Mouse (Mus musculus): Measurements from ENCODE around the gene Npepps. TPM values are rescaled to one million over a fixed set of nuclear protein-coding genes. Genes with fewer than 3 reads are reported as not detected.
"Not testable (repeated sequence)": the region's sequence is repeated elsewhere in the genome, so short reads cannot be mapped to it uniquely, and the experiment has no call there.

Gene Npepps
- polyA plus RNA-seq, 1 experiment = 37.8 TPM

GRCm38 (mm10) chr11:97192621-97192951 is 87.9 kb downstream of the Npepps start:
- Histone ChIP-seq H3K79me2 (ENCODE audit: control insufficient read depth, insufficient read depth) (peaks cover 40% of the 10 kb centered on the region), H3ac (ENCODE audit: control insufficient read depth, insufficient read length, low read depth) (no peak overlapping the region), H3K4me3 (ENCODE audit: insufficient read depth, poor library complexity, severe bottlenecking) (no peak overlapping the region), H3K36me3 (ENCODE audit: control insufficient read depth, insufficient read depth) (peaks cover 5% of the 10 kb centered on the region), H3K27me3 (ENCODE audit: control insufficient read depth, insufficient read depth, insufficient read length) (no peaks in the 10 kb centered on the region), H3K79me3 (ENCODE audit: low read depth) (peaks cover 12% of the 10 kb centered on the region)
- TF ChIP-seq MYOG (IDR thresholded peaks at IDR 0.05; ENCODE audit: control insufficient read depth, extremely low read depth, insufficient read length) = no peak
- peak; percentile 35 for TF ChIP-seq MAX (IDR thresholded peaks at IDR 0.05)
- no peak for TF ChIP-seq MYOD1 (IDR thresholded peaks at IDR 0.05; ENCODE audit: control insufficient read depth, insufficient read length, low read depth)
- no peak for TF ChIP-seq CTCF (IDR thresholded peaks at IDR 0.05; ENCODE audit: control insufficient read depth, insufficient read depth, insufficient read length)

DNA sequence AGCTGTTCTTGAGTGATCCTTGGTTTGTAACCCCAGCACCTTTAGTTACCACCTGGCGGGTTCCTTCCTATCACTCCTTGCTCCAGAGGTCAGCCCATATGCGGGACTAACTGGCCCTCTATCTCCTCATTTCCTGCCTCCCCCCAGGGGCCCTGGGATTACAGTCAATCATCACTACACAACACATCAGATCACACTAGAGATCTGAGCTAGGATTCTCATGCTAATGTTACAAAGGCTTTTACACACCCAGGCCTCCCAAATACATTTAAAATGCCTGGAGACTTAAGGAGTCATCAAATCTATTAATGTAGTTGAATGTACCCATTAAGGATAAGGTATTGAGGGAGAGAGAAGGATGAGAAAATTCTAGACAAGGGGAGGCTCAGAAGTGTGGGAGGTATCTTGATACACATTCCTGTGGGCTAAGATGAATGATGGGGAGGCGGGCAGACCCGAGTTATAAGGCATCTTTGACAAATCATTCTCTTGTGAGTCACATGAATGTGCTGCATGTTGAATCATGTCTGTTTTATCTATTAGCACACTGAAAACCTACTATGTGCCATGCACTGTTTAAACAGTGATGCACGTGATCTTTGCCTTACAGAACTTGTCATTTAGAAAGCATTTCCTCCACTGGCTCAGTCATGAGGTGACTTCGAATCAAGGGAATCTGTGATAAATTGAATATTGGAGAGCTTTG is 88.4 kb downstream of the Npepps start:
- Histone ChIP-seq H3K79me3 (ENCODE audit: low read depth) (peaks cover 12% of the 10 kb centered on the region), H3ac (ENCODE audit: control insufficient read depth, insufficient read length, low read depth) (no peak overlapping the region), H3K36me3 (ENCODE audit: control insufficient read depth, insufficient read depth) (peaks cover 5% of the 10 kb centered on the region), H3K27me3 (ENCODE audit: control insufficient read depth, insufficient read depth, insufficient read length) (no peaks in the 10 kb centered on the region), H3K79me2 (ENCODE audit: control insufficient read depth, insufficient read depth) (peaks cover 40% of the 10 kb centered on the region), H3K4me3 (ENCODE audit: insufficient read depth, poor library complexity, severe bottlenecking) (no peak overlapping the region)
- TF ChIP-seq CEBPB (IDR thresholded peaks at IDR 0.05; ENCODE audit: low read depth) (peak; percentile 6), USF1 (IDR thresholded peaks at IDR 0.05; ENCODE audit: low read depth) (peak; percentile 81), MAX (IDR thresholded peaks at IDR 0.05) (peak; percentile 64), FOSL1 (IDR thresholded peaks at IDR 0.05; ENCODE audit: insufficient read depth, low read length, poor library complexity, severe bottlenecking) (no peak), CTCF (IDR thresholded peaks at IDR 0.05; ENCODE audit: control insufficient read depth, insufficient read depth, insufficient read length) (no peak), MYOG (IDR thresholded peaks at IDR 0.05; ENCODE audit: control insufficient read depth, extremely low read depth, insufficient read length) (no peak), MYOD1 (IDR thresholded peaks at IDR 0.05; ENCODE audit: control insufficient read depth, insufficient read length, low read depth) (no peak)

DNA sequence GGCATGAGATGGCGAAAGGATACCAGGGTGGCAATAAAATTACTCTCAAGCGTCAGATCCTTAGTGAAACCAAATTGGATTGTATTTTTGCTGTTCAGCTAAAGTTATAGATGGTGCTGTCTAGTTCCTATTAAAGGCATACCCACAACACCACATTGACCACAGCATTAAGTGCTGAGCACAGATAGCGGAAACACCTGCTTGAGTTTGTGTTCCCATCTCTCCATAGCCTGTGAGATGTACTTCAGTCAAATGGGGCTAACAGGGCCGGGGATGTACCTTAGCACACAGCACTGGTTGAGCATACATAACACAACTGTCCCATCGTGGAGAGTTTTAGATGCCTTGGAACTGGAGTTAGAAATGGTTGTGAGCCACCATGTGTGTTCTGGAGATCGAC is 89.4 kb downstream of the Npepps start:
- H3K36me3 ChIP-seq (ENCODE audit: control insufficient read depth, insufficient read depth) = peaks cover 13% of the 10 kb centered on the region
- peaks cover 20% of the 10 kb centered on the region for H3K79me3 ChIP-seq (ENCODE audit: low read depth)
- H3K79me2 ChIP-seq (ENCODE audit: control insufficient read depth, insufficient read depth) = peaks cover 50% of the 10 kb centered on the region
- no peak overlapping the region for H3ac ChIP-seq (ENCODE audit: control insufficient read depth, insufficient read length, low read depth)
- H3K4me3 ChIP-seq (ENCODE audit: insufficient read depth, poor library complexity, severe bottlenecking) = no peak overlapping the region
- H3K27me3 ChIP-seq (ENCODE audit: control insufficient read depth, insufficient read depth, insufficient read length) = no peaks in the 10 kb centered on the region
- TF ChIP-seq MYOD1 (IDR thresholded peaks at IDR 0.05; ENCODE audit: control insufficient read depth, insufficient read length, low read depth) (no peak), USF1 (IDR thresholded peaks at IDR 0.05; ENCODE audit: low read depth) (no peak), MYOG (IDR thresholded peaks at IDR 0.05; ENCODE audit: control insufficient read depth, extremely low read depth, insufficient read length) (no peak), MAX (IDR thresholded peaks at IDR 0.05) (no peak), CTCF (IDR thresholded peaks at IDR 0.05; ENCODE audit: control insufficient read depth, insufficient read depth, insufficient read length) (no peak), FOSL1 (IDR thresholded peaks at IDR 0.05; ENCODE audit: insufficient read depth, low read length, poor library complexity, severe bottlenecking) (no peak), CEBPB (IDR thresholded peaks at IDR 0.05; ENCODE audit: low read depth) (no peak)

GRCm38 (mm10) chr11:97189645-97190044 is 90.8 kb downstream of the Npepps start:
- Histone ChIP-seq H3K36me3 (ENCODE audit: control insufficient read depth, insufficient read depth) (peaks cover 27% of the 10 kb centered on the region), H3K79me2 (ENCODE audit: control insufficient read depth, insufficient read depth) (peaks cover 64% of the 10 kb centered on the region), H3K79me3 (ENCODE audit: low read depth) (peaks cover 34% of the 10 kb centered on the region)
- not testable (repeated sequence) for H3K27me3 ChIP-seq (ENCODE audit: control insufficient read depth, insufficient read depth, insufficient read length); H3ac ChIP-seq (ENCODE audit: control insufficient read depth, insufficient read length, low read depth); H3K4me3 ChIP-seq (ENCODE audit: insufficient read depth, poor library complexity, severe bottlenecking)

- Histone ChIP-seq H3K27me3 (ENCODE audit: control insufficient read depth, insufficient read depth, insufficient read length) (no peaks in the 10 kb centered on the region), H3K36me3 (ENCODE audit: control insufficient read depth, insufficient read depth) (peaks cover 31% of the 10 kb centered on the region), H3K79me2 (ENCODE audit: control insufficient read depth, insufficient read depth) (peaks cover 68% of the 10 kb centered on the region), H3K79me3 (ENCODE audit: low read depth) (peaks cover 38% of the 10 kb centered on the region), H3K4me3 (ENCODE audit: insufficient read depth, poor library complexity, severe bottlenecking) (peak overlapping the region; percentile 85), H3ac (ENCODE audit: control insufficient read depth, insufficient read length, low read depth) (no peak overlapping the region)
- TF ChIP-seq MYOG (IDR thresholded peaks at IDR 0.05; ENCODE audit: control insufficient read depth, extremely low read depth, insufficient read length) (no peak), MAX (IDR thresholded peaks at IDR 0.05) (no peak), FOSL1 (IDR thresholded peaks at IDR 0.05; ENCODE audit: insufficient read depth, low read length, poor library complexity, severe bottlenecking) (no peak), CTCF (IDR thresholded peaks at IDR 0.05; ENCODE audit: control insufficient read depth, insufficient read depth, insufficient read length) (no peak), CEBPB (IDR thresholded peaks at IDR 0.05; ENCODE audit: low read depth) (no peak), MYOD1 (IDR thresholded peaks at IDR 0.05; ENCODE audit: control insufficient read depth, insufficient read length, low read depth) (no peak)
These were observed 91.2 kb downstream of the Npepps start for GRCm38 (mm10) chr11:97189231-97189630.

- H3K27me3 ChIP-seq (ENCODE audit: control insufficient read depth, insufficient read depth, insufficient read length) = no peaks in the 10 kb centered on the region
- peaks cover 37% of the 10 kb centered on the region for H3K36me3 ChIP-seq (ENCODE audit: control insufficient read depth, insufficient read depth)
- peak overlapping the region; percentile 85 for H3K4me3 ChIP-seq (ENCODE audit: insufficient read depth, poor library complexity, severe bottlenecking)
- peaks cover 44% of the 10 kb centered on the region for H3K79me3 ChIP-seq (ENCODE audit: low read depth)
- peak overlapping the region; percentile 56 for H3ac ChIP-seq (ENCODE audit: control insufficient read depth, insufficient read length, low read depth)
- H3K79me2 ChIP-seq (ENCODE audit: control insufficient read depth, insufficient read depth) = peaks cover 73% of the 10 kb centered on the region
- TF ChIP-seq MYOD1 (IDR thresholded peaks at IDR 0.05; ENCODE audit: control insufficient read depth, insufficient read length, low read depth) (no peak), USF1 (IDR thresholded peaks at IDR 0.05; ENCODE audit: low read depth) (peak; percentile 81)
These were observed 91.8 kb downstream of the Npepps start for GRCm38 (mm10) chr11:97188643-97188955.
